Mouse (Mus musculus) midbrain, embryonic 14.5 days (tissue): ENCODE data around the gene Tmem186. TPM values are rescaled to one million over a fixed set of nuclear protein-coding genes. Genes with fewer than 3 reads are reported as not detected.

Source experiments
- ATAC-seq: fragments of 200-750 bp; cut with Nextera tagmentation; 2 replicates; pipeline ENCODE4 v1.8.0; 2017; ENCODE audit warnings: moderate number of reproducible peaks, moderate library complexity; ENCODE audit not compliant: low FRiP score, low TSS enrichment
- DNase-seq: peaks from one replicate; pipeline ENCODE4 v3.0.0-alpha.2; 2015
- H3K27ac ChIP-seq: fragments of 300-500 bp; sonication (generic); replicated peaks from 2 replicates; pipeline ENCODE4 v1.5.1; 2014; ENCODE audit warnings: mild to moderate bottlenecking, low read depth, low read length, moderate library complexity
- H3K27me3 ChIP-seq: fragments of 300-500 bp; sonication (generic); 2 replicates; pipeline ENCODE4 v1.6.1; 2014; ENCODE audit warnings: low read length, control low read depth, mixed read lengths; ENCODE audit not compliant: control insufficient read depth, insufficient read depth
- H3K36me3 ChIP-seq: fragments of 300-500 bp; sonication (generic); 2 replicates; pipeline ENCODE4 v1.6.1; 2014; ENCODE audit warnings: low read length, control low read depth; ENCODE audit not compliant: control insufficient read depth, insufficient read depth
- H3K4me1 ChIP-seq: fragments of 300-500 bp; sonication (generic); 2 replicates; pipeline ENCODE4 v1.6.1; 2014; ENCODE audit warnings: mild to moderate bottlenecking, antibody characterized with exemption, low read length, control low read depth; ENCODE audit not compliant: control insufficient read depth, insufficient read depth
- H3K4me2 ChIP-seq: fragments of 300-500 bp; sonication (generic); 2 replicates; pipeline ENCODE4 v1.6.1; 2014; ENCODE audit warnings: mild to moderate bottlenecking, low read length, moderate library complexity
- H3K4me3 ChIP-seq: fragments of 300-500 bp; sonication (generic); replicated peaks from 2 replicates; pipeline ENCODE4 v1.5.1; 2014; ENCODE audit warnings: low read depth, low read length
- H3K9ac ChIP-seq: fragments of 300-500 bp; sonication (generic); replicated peaks from 2 replicates; pipeline ENCODE4 v1.6.1; 2014; ENCODE audit warnings: mild to moderate bottlenecking, low read length, moderate library complexity
- H3K9me3 ChIP-seq: fragments of 300-500 bp; sonication (generic); 2 replicates; pipeline ENCODE4 v1.6.1; 2016; ENCODE audit warnings: low read length, control low read depth, mixed read lengths; ENCODE audit not compliant: control insufficient read depth
- WGBS: fragments of 180-500 bp; shearing (Covaris S2); extraction: QIAGEN DNeasy Blood & Tissue Kit; methylation state at CpG from one replicate; pipeline ENCODE4 v1.1.7; 2014; 5-methylcytosine and 5-hydroxymethylcytosine counted together
- polyA plus RNA-seq: library from polyadenylated mRNA; unstranded; fragments of >200 nt; fragmentation: Nextera tagmentation; extraction: Ambion mirVana; gene quantifications from 2 replicates; pipeline ENCODE4 v1.2.1, GENCODE M21; 2014

Gene Tmem186
- polyA plus RNA-seq, 1 experiment from 2014 or later: 16.1 TPM

- no peak overlapping the region for H3K4me3 ChIP-seq
- no peak for ATAC-seq
- H3K9ac ChIP-seq: no peak overlapping the region
- no peaks in the 10 kb centered on the region for H3K36me3 ChIP-seq
- H3K4me2 ChIP-seq: no peak overlapping the region
- no peak overlapping the region for H3K27ac ChIP-seq
- no peaks in the 10 kb centered on the region for H3K4me1 ChIP-seq
- H3K27me3 ChIP-seq: 0 out of 2 replicates have a peak, but pooled peaks cover 5% of the 10 kb centered on the region
- WGBS: 51% methylated on average over 4 of the region's 4 CpGs
- peak; percentile 84 for DNase-seq
- H3K9me3 ChIP-seq: no peaks in the 10 kb centered on the region
Measured at GRCm38 (mm10) chr16:8676800-8677199, 39.3 kb upstream of the Tmem186 start.

- 73% methylated on average over 2 of the region's 2 CpGs for WGBS
- Histone ChIP-seq H3K4me3 (no peak overlapping the region), H3K9ac (no peak overlapping the region), H3K4me2 (no peak overlapping the region), H3K4me1 (no peaks in the 10 kb centered on the region), H3K27ac (no peak overlapping the region), H3K27me3 (0 out of 2 replicates have a peak, but pooled peaks cover 5% of the 10 kb centered on the region), H3K36me3 (no peaks in the 10 kb centered on the region), H3K9me3 (no peaks in the 10 kb centered on the region)
- ATAC-seq: no peak
- no peak for DNase-seq
Measured at GRCm38 (mm10) chr16:8676228-8676627, 38.7 kb upstream of the Tmem186 start.

GRCm38 (mm10) chr16:8675559-8675958 lies 38.0 kb upstream of the Tmem186 start:
- no peak for DNase-seq
- no peak overlapping the region for H3K27ac ChIP-seq
- H3K4me1 ChIP-seq: peaks cover 4% of the 10 kb centered on the region
- no peaks in the 10 kb centered on the region for H3K36me3 ChIP-seq
- no peak overlapping the region for H3K4me2 ChIP-seq
- no peaks in the 10 kb centered on the region for H3K9me3 ChIP-seq
- H3K4me3 ChIP-seq: no peak overlapping the region
- H3K27me3 ChIP-seq: 0 out of 2 replicates have a peak, but pooled peaks cover 5% of the 10 kb centered on the region
- no peak overlapping the region for H3K9ac ChIP-seq
- no peak for ATAC-seq
- WGBS: 86% methylated on average over 8 of the region's 8 CpGs

GRCm38 (mm10) chr16:8674165-8674564 lies 36.7 kb upstream of the Tmem186 start:
- WGBS: 2% methylated on average over 8 of the region's 8 CpGs
- no peak overlapping the region for H3K9ac ChIP-seq
- H3K4me2 ChIP-seq: no peak overlapping the region
- H3K4me1 ChIP-seq: peaks cover 13% of the 10 kb centered on the region
- no peaks in the 10 kb centered on the region for H3K9me3 ChIP-seq
- no peak overlapping the region for H3K4me3 ChIP-seq
- DNase-seq (peak; percentile 83), ATAC-seq (no peak)
- H3K36me3 ChIP-seq: no peaks in the 10 kb centered on the region
- H3K27ac ChIP-seq: no peak overlapping the region
- H3K27me3 ChIP-seq: 0 out of 2 replicates have a peak, but pooled peaks cover 5% of the 10 kb centered on the region

- peaks cover 21% of the 10 kb centered on the region for H3K4me1 ChIP-seq
- 0 out of 2 replicates have a peak, but pooled peaks cover 5% of the 10 kb centered on the region for H3K27me3 ChIP-seq
- no peaks in the 10 kb centered on the region for H3K9me3 ChIP-seq
- H3K27ac ChIP-seq: no peak overlapping the region
- ATAC-seq: no peak
- no peak for DNase-seq
- H3K9ac ChIP-seq: no peak overlapping the region
- 71% methylated on average over 6 of the region's 6 CpGs for WGBS
- no peak overlapping the region for H3K4me2 ChIP-seq
- H3K4me3 ChIP-seq: no peak overlapping the region
- H3K36me3 ChIP-seq: no peaks in the 10 kb centered on the region
Measured at GRCm38 (mm10) chr16:8673343-8673742, 35.8 kb upstream of the Tmem186 start.

GRCm38 (mm10) chr16:8672811-8673210 lies 35.3 kb upstream of the Tmem186 start:
- no peaks in the 10 kb centered on the region for H3K36me3 ChIP-seq
- DNase-seq (no peak), ATAC-seq (no peak)
- H3K9ac ChIP-seq: no peak overlapping the region
- H3K4me3 ChIP-seq: 0 out of 2 replicates have a peak overlapping the region, but pooled peaks have one; percentile 66
- H3K4me2 ChIP-seq: peak overlapping the region; percentile 95
- no peak overlapping the region for H3K27ac ChIP-seq
- no peaks in the 10 kb centered on the region for H3K9me3 ChIP-seq
- H3K27me3 ChIP-seq: 0 out of 2 replicates have a peak, but pooled peaks cover 5% of the 10 kb centered on the region
- peaks cover 25% of the 10 kb centered on the region for H3K4me1 ChIP-seq

GRCm38 (mm10) chr16:8672350-8672687 lies 34.8 kb upstream of the Tmem186 start:
- no peaks in the 10 kb centered on the region for H3K9me3 ChIP-seq
- peak overlapping the region; percentile 74 for H3K9ac ChIP-seq
- 0 out of 2 replicates have a peak overlapping the region, but pooled peaks have one; percentile 39 for H3K27ac ChIP-seq
- under 1% methylated on average over 18 of the region's 18 CpGs for WGBS
- H3K4me1 ChIP-seq: peaks cover 29% of the 10 kb centered on the region
- peak overlapping the region; percentile 66 for H3K4me3 ChIP-seq
- 0 out of 2 replicates have a peak, but pooled peaks cover 5% of the 10 kb centered on the region for H3K27me3 ChIP-seq
- peak overlapping the region; percentile 95 for H3K4me2 ChIP-seq
- H3K36me3 ChIP-seq: no peaks in the 10 kb centered on the region
- no peak for DNase-seq
- no peak for ATAC-seq

GRCm38 (mm10) chr16:8671551-8672349 lies 34.2 kb upstream of the Tmem186 start, which contains the start of gene Carhsp1:
Gene Carhsp1 (minus strand): TSS chr16:8672155.
- no peaks in the 10 kb centered on the region for H3K9me3 ChIP-seq
- peak within 1 kb of the TSS; percentile 66 for H3K4me3 ChIP-seq
- H3K36me3 ChIP-seq: no peaks in the 10 kb centered on the region
- H3K27ac ChIP-seq: peak within 1 kb of the TSS; percentile 78
- DNase-seq (peak; percentile 97), ATAC-seq (peak; percentile 90)
- H3K27me3 ChIP-seq: 0 out of 2 replicates have a peak, but pooled peaks cover 5% of the 10 kb centered on the region
- under 1% methylated on average over 67 of the region's 67 CpGs for WGBS
- peaks cover 29% of the 10 kb centered on the region for H3K4me1 ChIP-seq
- peak within 1 kb of the TSS; percentile 74 for H3K9ac ChIP-seq
- H3K4me2 ChIP-seq: peak within 1 kb of the TSS; percentile 95
